Mouse (Mus musculus) MEL (cell line): ENCODE results near the gene Limch1. TPM values are rescaled to one million over a fixed set of nuclear protein-coding genes. Genes with fewer than 3 reads are reported as not detected.

ENCODE experiments used
- DNase-seq: peaks from one replicate; pipeline ENCODE4 v3.0.0; 2011; ENCODE audit warnings: low read depth, low spot score
- H3K27ac ChIP-seq: 2 replicates; pipeline ENCODE4 v1.5.1; 2012; ENCODE audit warnings: low read depth, mild to moderate bottlenecking, control low read depth, low read length, moderate library complexity; ENCODE audit not compliant: control insufficient read depth
- H3K27me3 ChIP-seq, 2 experiments: fragments of 150-350 bp in 1 of 2; sonication (generic) in 1 of 2; 2 replicates each; pipeline ENCODE4 v1.6.1; 2012; ENCODE audit warnings: low read length in 2 of 2, mild to moderate bottlenecking in 2 of 2, improper control_type of control experiment in 1 of 2, moderate library complexity in 1 of 2; ENCODE audit not compliant: insufficient read depth in 2 of 2, control insufficient read depth in 1 of 2
- H3K36me3 ChIP-seq, 2 experiments: 2 replicates each; pipeline ENCODE4 v1.6.1; 2012 to 2014; ENCODE audit warnings: low read length in 2 of 2, improper control_type of control experiment in 1 of 2, inconsistent platforms in 1 of 2, mild to moderate bottlenecking in 1 of 2; ENCODE audit not compliant: insufficient read depth in 2 of 2, control insufficient read depth in 1 of 2
- H3K4me1 ChIP-seq, 2 experiments: fragments of 150-350 bp in 1 of 2; sonication (generic) in 1 of 2; 2 replicates each; pipeline ENCODE4 v1.6.1; 2012; ENCODE audit warnings: low read length in 2 of 2, improper control_type of control experiment in 1 of 2, mild to moderate bottlenecking in 1 of 2; ENCODE audit not compliant: insufficient read depth in 2 of 2, control insufficient read depth in 1 of 2
- H3K4me3 ChIP-seq, 2 experiments: fragments of 150-350 bp in 1 of 2; sonication (generic) in 1 of 2; 2 replicates each; pipeline ENCODE4 v1.5.1; 2012; ENCODE audit warnings: low read depth in 2 of 2, low read length in 2 of 2, mild to moderate bottlenecking in 2 of 2, moderate library complexity in 2 of 2, control low read depth in 1 of 2, improper control_type of control experiment in 1 of 2; ENCODE audit not compliant: control insufficient read depth in 1 of 2, insufficient read depth in 1 of 2
- H3K79me2 ChIP-seq: 2 replicates; pipeline ENCODE4 v1.6.1; 2012; ENCODE audit warnings: mild to moderate bottlenecking, low read length, moderate library complexity; ENCODE audit not compliant: control insufficient read depth, poor library complexity, insufficient read depth
- H3K9ac ChIP-seq: 2 replicates; pipeline ENCODE4 v1.6.1; 2012; ENCODE audit warnings: low read depth, mild to moderate bottlenecking, control low read depth, low read length, moderate library complexity; ENCODE audit not compliant: control insufficient read depth, poor library complexity, severe bottlenecking
- H3K9me3 ChIP-seq: fragments of 150-350 bp; sonication (generic); replicated peaks from 2 replicates; pipeline ENCODE4 v1.6.1; 2012; ENCODE audit warnings: mild to moderate bottlenecking, low read length, improper control_type of control experiment, moderate library complexity; ENCODE audit not compliant: insufficient read depth
- BHLHE40 ChIP-seq: IDR thresholded peaks from 2 replicates; pipeline ENCODE4 v1.6.1; 2012; ENCODE audit warnings: low read depth, mild to moderate bottlenecking, inconsistent platforms, low read length, improper control_type of control experiment, borderline replicate concordance
- ELF1 ChIP-seq: IDR thresholded peaks from 2 replicates; pipeline ENCODE4 v1.6.1; 2014; ENCODE audit warnings: low read depth, mild to moderate bottlenecking, inconsistent platforms, low read length, improper control_type of control experiment, moderate library complexity
- EP300 ChIP-seq, 2 experiments: IDR thresholded peaks; 2 replicates each; pipeline ENCODE4 v1.6.1; 2011; ENCODE audit warnings: improper control_type of control experiment in 2 of 2, low read length in 2 of 2, low read depth in 1 of 2, mild to moderate bottlenecking in 1 of 2
- ETS1 ChIP-seq: IDR thresholded peaks from 2 replicates; pipeline ENCODE4 v1.6.1; 2012; ENCODE audit warnings: low read depth, mild to moderate bottlenecking, inconsistent platforms, low read length, improper control_type of control experiment, moderate library complexity
- GATA1 ChIP-seq: IDR thresholded peaks from 2 replicates; pipeline ENCODE4 v1.6.1; 2011; ENCODE audit warnings: low read depth, low read length, improper control_type of control experiment
- KAT2A ChIP-seq: conservative IDR thresholded peaks from 2 replicates; pipeline ENCODE4 v1.6.1; 2012; ENCODE audit warnings: low read depth, low read length, improper control_type of control experiment, inconsistent platforms
- MAZ ChIP-seq: IDR thresholded peaks from 2 replicates; pipeline ENCODE4 v1.6.1; 2012; ENCODE audit warnings: low read depth, mild to moderate bottlenecking, inconsistent platforms, low read length, improper control_type of control experiment
- MEF2A ChIP-seq: IDR thresholded peaks from 2 replicates; pipeline ENCODE4 v1.6.1; 2014; ENCODE audit warnings: low read depth, mild to moderate bottlenecking, inconsistent platforms, low read length, improper control_type of control experiment; ENCODE audit not compliant: poor library complexity, insufficient replicate concordance, severe bottlenecking; ENCODE audit errors: extremely low read depth
- MXI1 ChIP-seq: IDR thresholded peaks from 2 replicates; pipeline ENCODE4 v1.6.1; 2011; ENCODE audit warnings: mild to moderate bottlenecking, low read depth, low read length, improper control_type of control experiment
- MYC ChIP-seq: IDR thresholded peaks from 2 replicates; pipeline ENCODE4 v1.6.1; 2011; ENCODE audit warnings: low read depth, mild to moderate bottlenecking, low read length, improper control_type of control experiment, moderate library complexity
- POLR2AphosphoS2 ChIP-seq: IDR thresholded peaks from 2 replicates; pipeline ENCODE4 v1.6.1; 2011; ENCODE audit warnings: low read length, improper control_type of control experiment
- POLR2AphosphoS5 ChIP-seq: IDR thresholded peaks from 2 replicates; pipeline ENCODE4 v1.6.1; 2012; ENCODE audit warnings: low read depth, borderline replicate concordance, mild to moderate bottlenecking, inconsistent platforms, low read length, moderate library complexity, mixed read lengths
- RAD21 ChIP-seq: IDR thresholded peaks from 2 replicates; pipeline ENCODE4 v1.6.1; 2011; ENCODE audit warnings: mild to moderate bottlenecking, low read depth, low read length, improper control_type of control experiment
- SMC3 ChIP-seq: IDR thresholded peaks from 2 replicates; pipeline ENCODE4 v1.6.1; 2011; ENCODE audit warnings: low read depth, low read length, improper control_type of control experiment
- TAL1 ChIP-seq: IDR thresholded peaks from 2 replicates; pipeline ENCODE4 v1.6.1; 2012; ENCODE audit warnings: mild to moderate bottlenecking, inconsistent platforms, low read length, moderate library complexity, mixed read lengths
- TBP ChIP-seq: IDR thresholded peaks from 2 replicates; pipeline ENCODE4 v1.8.0; 2011; ENCODE audit warnings: low read depth, low read length, improper control_type of control experiment
- UBTF ChIP-seq: IDR thresholded peaks from 2 replicates; pipeline ENCODE4 v1.6.1; 2012; ENCODE audit warnings: low read depth, mild to moderate bottlenecking, inconsistent platforms, low read length, improper control_type of control experiment, moderate library complexity, borderline replicate concordance; ENCODE audit not compliant: insufficient read depth
- USF2 ChIP-seq, 2 experiments: IDR thresholded peaks; 2 replicates each; pipeline ENCODE4 v1.6.1; 2011 to 2012; ENCODE audit warnings: improper control_type of control experiment in 2 of 2, low read length in 2 of 2, borderline replicate concordance in 1 of 2, inconsistent platforms in 1 of 2, low read depth in 1 of 2, mild to moderate bottlenecking in 1 of 2; ENCODE audit not compliant: insufficient read depth in 1 of 2
- ZMIZ1 ChIP-seq: IDR thresholded peaks from 2 replicates; pipeline ENCODE4 v1.6.1; 2012; ENCODE audit warnings: low read depth, mild to moderate bottlenecking, inconsistent platforms, low read length, improper control_type of control experiment, moderate library complexity
- polyA plus RNA-seq, 2 experiments: library from polyadenylated mRNA; stranded (reverse) in 1 of 2; unstranded in 1 of 2; fragments of >175 nt in 1 of 2; fragments of >200 nt in 1 of 2; gene quantifications; 2 replicates each; pipeline versions ENCODE4 v1.2.1 to v1.2.4; 2012; ENCODE audit warnings: low replicate concordance in 2 of 2, low read depth in 1 of 2; ENCODE audit not compliant: insufficient read length in 2 of 2, insufficient read depth in 1 of 2, missing spikeins in 1 of 2
- total RNA-seq: library from RNA; depleted of rRNA; stranded (reverse); fragments of 300-350 nt; gene quantifications from 2 replicates; pipeline ENCODE4 v1.2.3, GENCODE M21; 2012

The Limch1 gene
- total and polyA plus RNA-seq, 3 experiments, result not detected

- Histone ChIP-seq H3K4me1 (no peaks in the 10 kb centered on the region), H3K9ac (no peak overlapping the region), H3K79me2 (no peaks in the 10 kb centered on the region), H3K4me3 (no peak overlapping the region), H3K27ac (no peak overlapping the region), H3K36me3 (no peaks in the 10 kb centered on the region), H3K27me3 (no peaks in the 10 kb centered on the region), H3K9me3 (no peaks in the 10 kb centered on the region)
- DNase-seq, result no peak
- no peak for TF ChIP-seq POLR2AphosphoS5
- TF ChIP-seq USF2 (IDR thresholded peaks at IDR 0.05; ENCODE audit: borderline replicate concordance in 1 of 2, insufficient read depth in 1 of 2, low read depth in 1 of 2, low read length in 2 of 2), result no peak
- no peak for TF ChIP-seq MAZ
- TF ChIP-seq EP300 (IDR thresholded peaks at IDR 0.05; ENCODE audit: low read depth in 1 of 2, low read length in 2 of 2), result no peak
- TF ChIP-seq BHLHE40, result no peak
- no peak for TF ChIP-seq TAL1
- TF ChIP-seq UBTF, result no peak
- TF ChIP-seq MEF2A, result no peak
- TF ChIP-seq RAD21, result no peak
- TF ChIP-seq ELF1, result no peak
- no peak for TF ChIP-seq SMC3
- TF ChIP-seq POLR2AphosphoS2, result no peak
- TF ChIP-seq ZMIZ1, result no peak
- TF ChIP-seq TBP, result no peak
Observed at GRCm38 (mm10) chr5:66712801-66713200, 32.8 kb upstream of the Limch1 start.

- H3K79me2 ChIP-seq, result no peaks in the 10 kb centered on the region
- TF ChIP-seq MYC (no peak), MXI1 (no peak), RAD21 (no peak), GATA1 (no peak), ETS1 (no peak), EP300 (IDR thresholded peaks at IDR 0.05; ENCODE audit: low read depth in 1 of 2, low read length in 2 of 2) (no peak), KAT2A (no peak)
- DNase-seq, result no peak
- H3K27me3 ChIP-seq, result no peaks in the 10 kb centered on the region
- H3K4me1 ChIP-seq, result no peaks in the 10 kb centered on the region
- H3K36me3 ChIP-seq, result no peaks in the 10 kb centered on the region
- H3K9me3 ChIP-seq, result no peaks in the 10 kb centered on the region
- H3K4me3 ChIP-seq, result no peak overlapping the region
- no peak overlapping the region for H3K9ac ChIP-seq
- no peak overlapping the region for H3K27ac ChIP-seq
Observed at GRCm38 (mm10) chr5:66715498-66715931, 30.1 kb upstream of the Limch1 start.
